Mouse (Mus musculus) heart, postnatal 0 days (tissue): ENCODE results near the gene Ephb4.

Experiments
- CTCF ChIP-seq: IDR thresholded peaks from 2 replicates; pipeline ENCODE4 v1.5.1; 2016; ENCODE audit warnings: antibody characterized with exemption, control low read depth, low read depth
- EP300 ChIP-seq: IDR thresholded peaks from 2 replicates; pipeline ENCODE4 v1.6.1; 2016; ENCODE audit warnings: antibody characterized with exemption, low read depth

DNA sequence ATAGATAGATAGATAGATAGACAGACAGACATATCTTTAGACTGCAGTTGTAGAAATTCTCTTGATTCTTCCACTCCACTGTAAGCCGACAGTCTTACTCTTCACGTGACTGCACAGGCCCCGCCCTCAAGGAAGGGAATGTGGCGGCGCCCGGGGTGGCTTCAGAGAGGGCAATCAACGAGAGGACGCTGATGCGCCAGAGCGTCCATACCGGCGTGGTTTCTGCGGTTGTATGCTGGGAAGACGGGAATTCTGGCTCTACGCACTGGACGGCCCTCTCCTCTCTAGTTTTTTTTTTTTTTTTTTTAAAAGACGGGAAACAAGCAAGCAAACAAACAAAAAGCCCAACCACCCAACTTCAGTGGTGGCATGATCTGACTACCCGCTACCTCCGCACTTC is 11.7 kb upstream of the Ephb4 start:
- TF ChIP-seq CTCF (no peak), EP300 (no peak)
